Mouse (Mus musculus) heart, postnatal 0 days (tissue): ENCODE results near the gene Kmt2e.

ENCODE experiments used
- CTCF ChIP-seq: IDR thresholded peaks from 2 replicates; pipeline ENCODE4 v1.5.1; 2016; ENCODE audit warnings: antibody characterized with exemption, control low read depth, low read depth
- EP300 ChIP-seq: IDR thresholded peaks from 2 replicates; pipeline ENCODE4 v1.6.1; 2016; ENCODE audit warnings: antibody characterized with exemption, low read depth

GRCm38 (mm10) chr5:23431948-23432707 lies 2.1 kb upstream of the Kmt2e start:
- TF ChIP-seq EP300: no peak
- no peak for TF ChIP-seq CTCF
